In the genomic region with DNA sequence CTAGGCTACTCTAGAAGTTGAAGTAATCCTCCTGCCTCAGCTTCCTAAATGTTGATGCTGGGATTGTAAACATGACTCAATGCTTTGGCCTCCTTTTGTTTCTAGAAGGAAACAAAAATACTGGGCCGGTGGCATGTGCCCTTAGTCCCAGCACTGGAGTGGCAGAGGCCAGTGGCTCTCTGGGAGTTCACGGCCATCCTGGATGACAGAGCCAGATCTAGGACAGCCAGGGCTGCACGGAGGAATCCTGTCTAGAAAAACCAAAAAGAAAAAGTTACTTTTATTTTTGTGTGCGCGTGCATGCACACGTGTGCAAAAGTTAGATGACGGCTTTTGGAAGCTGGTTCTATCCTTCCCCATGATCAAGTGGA, we compare ENCODE assay signal across 9 mouse cellular contexts. TPM values are rescaled to one million over a fixed set of nuclear protein-coding genes. Genes with fewer than 3 reads are reported as not detected.
DNase-seq lines count a peak whose midpoint lies in the region; ATAC-seq and TF ChIP-seq lines count a peak whose summit lies in the region.
"Had no signal": no experiment of that assay in that cellular context is flagged by ENCODE, and none has a peak within 500 bp of the region (broad histone marks: within the 10 kb centered on the region; RNA-seq: fewer than 3 reads in every experiment).

No protein-coding gene starts in this region.

- no peak overlapping the region for H3K9ac ChIP-seq in forebrain, postnatal 0 days
- H3K9ac ChIP-seq in forebrain, embryonic 14.5 days (ENCODE audit: low read length), result no peak overlapping the region
- no peak overlapping the region for H3K9ac ChIP-seq in lung, embryonic 14.5 days

- H3K4me1 ChIP-seq in forebrain, postnatal 0 days (ENCODE audit: insufficient read depth), result 0 out of 2 replicates have a peak, but pooled peaks cover 4% of the 10 kb centered on the region
- H3K4me1 ChIP-seq in forebrain, embryonic 14.5 days (ENCODE audit: control insufficient read depth, insufficient read depth, low read length), result peaks cover 9% of the 10 kb centered on the region
- no peaks in the 10 kb centered on the region for H3K4me1 ChIP-seq in lung, embryonic 14.5 days (ENCODE audit: insufficient read depth)
- peaks cover 9% of the 10 kb centered on the region; the same call in 1 of the 2 replicates for H3K4me1 ChIP-seq in embryonic fibroblast, embryonic 13.5 days (ENCODE audit: control insufficient read depth, insufficient read depth, low read length)

- DNase-seq in forebrain, postnatal 0 days, result no peak
- DNase-seq in forebrain, embryonic 14.5 days (ENCODE audit: low spot score), result no peak
- no peak for DNase-seq in lung, embryonic 14.5 days
- no peak for DNase-seq in lung, postnatal 25 days (ENCODE audit: low spot score)
- DNase-seq in right cerebral cortex, postnatal 10 days (ENCODE audit: low spot score in 2 of 2), result no peak
- DNase-seq in cerebellum, postnatal 36 days, result no peak

- no peaks in the 10 kb centered on the region for H3K9me3 ChIP-seq in forebrain, postnatal 0 days (ENCODE audit: low read length)
- H3K9me3 ChIP-seq in forebrain, embryonic 14.5 days (replicated peaks; ENCODE audit: control insufficient read depth, low read length), result no peaks in the 10 kb centered on the region
- no peaks in the 10 kb centered on the region for H3K9me3 ChIP-seq in lung, embryonic 14.5 days (ENCODE audit: low read depth, low read length)

- H3K36me3 ChIP-seq in forebrain, postnatal 0 days (ENCODE audit: insufficient read depth), result peaks cover 36% of the 10 kb centered on the region
- peaks cover 35% of the 10 kb centered on the region for H3K36me3 ChIP-seq in forebrain, embryonic 14.5 days (ENCODE audit: control insufficient read depth, insufficient read depth, low read length)
- H3K36me3 ChIP-seq in lung, embryonic 14.5 days (ENCODE audit: insufficient read depth), result peaks cover 40% of the 10 kb centered on the region
- peaks cover 30% of the 10 kb centered on the region for H3K36me3 ChIP-seq in macrophage (ENCODE audit: inconsistent target)

- H3K4me2 ChIP-seq in forebrain, postnatal 0 days (ENCODE audit: low read depth), result peak overlapping the region; percentile 58; the same call in 1 of the 2 replicates
- no peak overlapping the region for H3K4me2 ChIP-seq in forebrain, embryonic 14.5 days (ENCODE audit: low read length)
- peak overlapping the region; percentile 63 for H3K4me2 ChIP-seq in lung, embryonic 14.5 days

- 93% methylated on average over 7 of the region's 7 CpGs for WGBS in forebrain, postnatal 0 days
- 92% methylated on average over 7 of the region's 7 CpGs for WGBS in forebrain, embryonic 14.5 days
- 88% methylated on average over 7 of the region's 7 CpGs for WGBS in lung, embryonic 14.5 days
- 98% methylated on average over 7 of the region's 7 CpGs for WGBS in macrophage (ENCODE audit: missing documents)

- H3K27ac ChIP-seq in forebrain, postnatal 0 days (ENCODE audit: low read depth, low read length), result no peak overlapping the region
- no peak overlapping the region for H3K27ac ChIP-seq in forebrain, embryonic 14.5 days (ENCODE audit: low read depth, low read length)
- peak overlapping the region; percentile 94 for H3K27ac ChIP-seq in lung, embryonic 14.5 days (ENCODE audit: low read depth)
- H3K27ac ChIP-seq in embryonic fibroblast, embryonic 13.5 days (ENCODE audit: insufficient read depth, low read length), result peak overlapping the region; percentile 84; the same call in 1 of the 2 replicates
- H3K27ac ChIP-seq in macrophage, result peak overlapping the region; percentile 78

- no peak for TF ChIP-seq POLR2A in embryonic fibroblast, embryonic 13.5 days (IDR thresholded peaks at IDR 0.05; ENCODE audit: low read depth, low read length)

- no peaks in the 10 kb centered on the region for H3K27me3 ChIP-seq in forebrain, postnatal 0 days (ENCODE audit: insufficient read depth, low read length)
- H3K27me3 ChIP-seq in forebrain, embryonic 14.5 days (replicated peaks; ENCODE audit: control insufficient read depth, insufficient read depth, low read length), result no peaks in the 10 kb centered on the region
- H3K27me3 ChIP-seq in lung, embryonic 14.5 days (ENCODE audit: insufficient read depth, low read length), result no peaks in the 10 kb centered on the region

- no peak for ATAC-seq in forebrain, postnatal 0 days
- no peak for ATAC-seq in forebrain, embryonic 14.5 days
- ATAC-seq in lung, embryonic 14.5 days (ENCODE audit: insufficient read depth), result no peak
- ATAC-seq: inflammation-experienced regulatory T-cells, adult 6 months had no signal

- H3K4me3 ChIP-seq in forebrain, postnatal 0 days (ENCODE audit: low read depth, low read length), result no peak overlapping the region
- H3K4me3 ChIP-seq in forebrain, embryonic 14.5 days (ENCODE audit: low read depth, low read length), result no peak overlapping the region
- H3K4me3 ChIP-seq in lung, embryonic 14.5 days (ENCODE audit: low read depth, low read length), result peak overlapping the region; percentile 48; the same call in 1 of the 2 replicates
- H3K4me3 ChIP-seq in embryonic fibroblast, embryonic 13.5 days (ENCODE audit: insufficient read depth, low read length), result no peak overlapping the region
- H3K4me3 ChIP-seq in macrophage (ENCODE audit: inconsistent target), result no peak overlapping the region

- TF ChIP-seq CTCF in forebrain, postnatal 0 days (IDR thresholded peaks at IDR 0.05; ENCODE audit: low read depth), result no peak
- TF ChIP-seq CTCF in lung, embryonic 14.5 days (IDR thresholded peaks at IDR 0.05; ENCODE audit: low read depth), result no peak
- TF ChIP-seq CTCF in embryonic fibroblast, embryonic 13.5 days (IDR thresholded peaks at IDR 0.05; ENCODE audit: borderline replicate concordance, insufficient read depth, low read length), result no peak

- H3K79me2 ChIP-seq in macrophage (ENCODE audit: inconsistent target), result peaks cover 10% of the 10 kb centered on the region; the same call in 1 of the 2 replicates

RNA-seq across cellular contexts. Expression of a gene that starts 1.4 kb away (rescaled TPM):
- 79.6 and 88.3 TPM in 2 replicates for total RNA-seq in forebrain, postnatal 0 days (2014; rRNA removed)
- 101 and 110 TPM in 2 replicates for polyA plus RNA-seq in forebrain, postnatal 0 days (2015; fragmentation: Nextera tagmentation; extraction: Ambion mirVana)
- 103 and 107 TPM in 2 replicates for polyA plus RNA-seq in forebrain, embryonic 14.5 days (2014; fragmentation: Nextera tagmentation; extraction: Ambion mirVana)
- 127 and 133 TPM in 2 replicates for polyA plus RNA-seq in lung, embryonic 14.5 days (2014; fragmentation: Nextera tagmentation; extraction: Ambion mirVana)
- polyA plus RNA-seq in embryonic fibroblast, embryonic 13.5 days (2011; ENCODE audit: insufficient read length, low read depth, missing spikeins), result 80.4 and 81.2 TPM in 2 replicates
- 10 to 100 TPM; 11.1 to 99.6 (median 28.2) TPM for total RNA-seq in macrophage (2018; cell fraction: chromatin; rRNA removed)
- total RNA-seq in macrophage (2018; cell fraction: cytosol; rRNA removed), result 100 to 1,000 TPM in 11 of 26 experiments, 10 to 100 TPM in 15; 70.9 to 130 (median 96.5) TPM
- 10 to 100 TPM; 14.0 to 65.4 (median 27.7) TPM for total RNA-seq in macrophage (2018; cell fraction: nucleus; rRNA removed)
- polyA plus RNA-seq in macrophage (2018), result 92.1 to 101 TPM (median 96.5 TPM) in 3 replicates

RNA-seq across cellular contexts. Expression of a gene that starts 7.3 kb away (rescaled TPM):
- 2.4 and 5.2 TPM in 2 replicates for total RNA-seq in forebrain, postnatal 0 days (2014; rRNA removed)
- polyA plus RNA-seq in forebrain, postnatal 0 days (2015; fragmentation: Nextera tagmentation; extraction: Ambion mirVana), result 3.3 and 3.5 TPM in 2 replicates
- polyA plus RNA-seq in forebrain, embryonic 14.5 days (2014; fragmentation: Nextera tagmentation; extraction: Ambion mirVana), result 1.7 and 2.0 TPM in 2 replicates
- polyA plus RNA-seq in lung, embryonic 14.5 days (2014; fragmentation: Nextera tagmentation; extraction: Ambion mirVana), result 3.2 and 3.7 TPM in 2 replicates
- polyA plus RNA-seq in embryonic fibroblast, embryonic 13.5 days (2011; ENCODE audit: insufficient read length, low read depth, missing spikeins), result 1.4 and 6.5 TPM in 2 replicates
- total RNA-seq in macrophage (2018; cell fraction: chromatin; rRNA removed), result 10 to 100 TPM in 24 of 26 experiments, 1 to 10 TPM in 2; 6.2 to 44.7 (median 16.5) TPM
- total RNA-seq in macrophage (2018; cell fraction: cytosol; rRNA removed), result under 1 TPM in 22 of 26 experiments, not detected in 4; 0.11 to 0.97 (median 0.34) TPM
- total RNA-seq in macrophage (2018; cell fraction: nucleus; rRNA removed), result 10 to 100 TPM in 10 of 26 experiments, 1 to 10 TPM in 15, under 1 TPM in 1; 0.92 to 21.5 (median 7.1) TPM
- 0.96 to 1.1 TPM (median 1.1 TPM) in 3 replicates for polyA plus RNA-seq in macrophage (2018)

RNA-seq across cellular contexts. Expression of a gene that starts 18.0 kb away (rescaled TPM):
- 261 and 264 TPM in 2 replicates for total RNA-seq in forebrain, postnatal 0 days (2014; rRNA removed)
- polyA plus RNA-seq in forebrain, postnatal 0 days (2015; fragmentation: Nextera tagmentation; extraction: Ambion mirVana), result 172 TPM in 2 replicates
- 190 and 198 TPM in 2 replicates for polyA plus RNA-seq in forebrain, embryonic 14.5 days (2014; fragmentation: Nextera tagmentation; extraction: Ambion mirVana)
- polyA plus RNA-seq in lung, embryonic 14.5 days (2014; fragmentation: Nextera tagmentation; extraction: Ambion mirVana), result 254 and 255 TPM in 2 replicates
- polyA plus RNA-seq in embryonic fibroblast, embryonic 13.5 days (2011; ENCODE audit: insufficient read length, low read depth, missing spikeins), result 442 and 496 TPM in 2 replicates
- total RNA-seq in macrophage (2018; cell fraction: chromatin; rRNA removed), result 100 to 1,000 TPM; 297 to 958 (median 624) TPM
- total RNA-seq in macrophage (2018; cell fraction: cytosol; rRNA removed), result 100 to 1,000 TPM; 170 to 374 (median 257) TPM
- 100 to 1,000 TPM; 244 to 752 (median 371) TPM for total RNA-seq in macrophage (2018; cell fraction: nucleus; rRNA removed)
- polyA plus RNA-seq in macrophage (2018), result 170 to 242 TPM (median 175 TPM) in 3 replicates

RNA-seq across cellular contexts. Expression of a gene that starts 37.3 kb away (rescaled TPM):
- 2.8 and 10.4 TPM in 2 replicates for total RNA-seq in forebrain, postnatal 0 days (2014; rRNA removed)
- 3.5 and 3.8 TPM in 2 replicates for polyA plus RNA-seq in forebrain, postnatal 0 days (2015; fragmentation: Nextera tagmentation; extraction: Ambion mirVana)
- 2.4 and 4.2 TPM in 2 replicates for polyA plus RNA-seq in forebrain, embryonic 14.5 days (2014; fragmentation: Nextera tagmentation; extraction: Ambion mirVana)
- 1.0 and 1.7 TPM in 2 replicates for polyA plus RNA-seq in lung, embryonic 14.5 days (2014; fragmentation: Nextera tagmentation; extraction: Ambion mirVana)
- polyA plus RNA-seq in embryonic fibroblast, embryonic 13.5 days (2011; ENCODE audit: insufficient read length, low read depth, missing spikeins), result 1.5 and 4.3 TPM in 2 replicates
- total RNA-seq in macrophage (2018; cell fraction: chromatin; rRNA removed), result not detected
- not detected for total RNA-seq in macrophage (2018; cell fraction: cytosol; rRNA removed)
- not detected for total RNA-seq in macrophage (2018; cell fraction: nucleus; rRNA removed)
- polyA plus RNA-seq in macrophage (2018), result not detected in 3 replicates

RNA-seq across cellular contexts. Expression of a gene that starts 37.6 kb away (rescaled TPM):
- total RNA-seq in forebrain, postnatal 0 days (2014; rRNA removed), result 2.1 and 2.2 TPM in 2 replicates
- polyA plus RNA-seq in forebrain, postnatal 0 days (2015; fragmentation: Nextera tagmentation; extraction: Ambion mirVana), result 1.6 TPM in 2 replicates
- polyA plus RNA-seq in forebrain, embryonic 14.5 days (2014; fragmentation: Nextera tagmentation; extraction: Ambion mirVana), result 1.3 and 1.5 TPM in 2 replicates
- 6.8 and 6.9 TPM in 2 replicates for polyA plus RNA-seq in lung, embryonic 14.5 days (2014; fragmentation: Nextera tagmentation; extraction: Ambion mirVana)
- 0.77 TPM in 1 of 2 replicates, not detected in the other for polyA plus RNA-seq in embryonic fibroblast, embryonic 13.5 days (2011; ENCODE audit: insufficient read length, low read depth, missing spikeins)
- total RNA-seq in macrophage (2018; cell fraction: chromatin; rRNA removed), result 10 to 100 TPM in 22 of 26 experiments, 1 to 10 TPM in 4; 4.4 to 22.1 (median 13.1) TPM
- 10 to 100 TPM; 15.4 to 44.6 (median 31.6) TPM for total RNA-seq in macrophage (2018; cell fraction: cytosol; rRNA removed)
- 10 to 100 TPM in 22 of 26 experiments, 1 to 10 TPM in 4; 6.3 to 33.1 (median 14.6) TPM for total RNA-seq in macrophage (2018; cell fraction: nucleus; rRNA removed)
- polyA plus RNA-seq in macrophage (2018), result 21.6 to 44.7 TPM (median 44.4 TPM) in 3 replicates

Comparison
In these comparisons a context has a peak if more than half of its experiments do, and no peak if none do; other contexts are left out.
1. H3K27ac ChIP-seq: peak in lung, embryonic 14.5 days (single experiment), embryonic fibroblast, embryonic 13.5 days (single experiment) and macrophage (single experiment); none in forebrain, postnatal 0 days (single experiment) and forebrain, embryonic 14.5 days (single experiment).